Mouse (Mus musculus): ENCODE results near the gene Usp39. TPM values are rescaled to one million over a fixed set of nuclear protein-coding genes. Genes with fewer than 3 reads are reported as not detected.

The Usp39 gene
- polyA plus RNA-seq, 1 experiment = 14.8 TPM

GRCm38 (mm10) chr6:72364985-72365384 lies 20.0 kb upstream of the Usp39 start:
- Histone ChIP-seq H3K36me3 (ENCODE audit: control insufficient read depth, insufficient read depth, low read length) (peaks cover 9% of the 10 kb centered on the region), H3K27ac (ENCODE audit: insufficient read depth, low read length) (no peak overlapping the region), H3K27me3 (ENCODE audit: control insufficient read depth, insufficient read depth, low read length) (no peaks in the 10 kb centered on the region), H3K4me1 (ENCODE audit: control insufficient read depth, insufficient read depth, insufficient read length) (peaks cover 4% of the 10 kb centered on the region; the same call in 1 of the 2 replicates), H3K4me3 (ENCODE audit: extremely low read depth, insufficient read depth, insufficient read length) (no peak overlapping the region)
- TF ChIP-seq CTCF (IDR thresholded peaks at IDR 0.05; ENCODE audit: extremely low read depth, insufficient read depth, insufficient read length, insufficient replicate concordance) = no peak
- TF ChIP-seq POLR2A (IDR thresholded peaks at IDR 0.05; ENCODE audit: low read depth, low read length) = no peak
- 64% methylated on average over 6 of the region's 6 CpGs for WGBS
- no peak for DNase-seq (ENCODE audit: low read depth in 1 of 2, low spot score in 2 of 2)

- TF ChIP-seq CTCF (IDR thresholded peaks at IDR 0.05; ENCODE audit: extremely low read depth, insufficient read depth, insufficient read length, insufficient replicate concordance) (no peak; the same call in 1 of the 2 replicates), POLR2A (IDR thresholded peaks at IDR 0.05; ENCODE audit: low read depth, low read length) (no peak)
- no peak overlapping the region for H3K4me3 ChIP-seq (ENCODE audit: extremely low read depth, insufficient read depth, insufficient read length)
- no peak overlapping the region for H3K27ac ChIP-seq (ENCODE audit: insufficient read depth, low read length)
- H3K4me1 ChIP-seq (ENCODE audit: control insufficient read depth, insufficient read depth, insufficient read length) = peaks cover 4% of the 10 kb centered on the region; the same call in 1 of the 2 replicates
- WGBS = 44% methylated on average over 7 of the region's 7 CpGs
- peaks cover 14% of the 10 kb centered on the region for H3K36me3 ChIP-seq (ENCODE audit: control insufficient read depth, insufficient read depth, low read length)
- H3K27me3 ChIP-seq (ENCODE audit: control insufficient read depth, insufficient read depth, low read length) = no peaks in the 10 kb centered on the region
- DNase-seq (ENCODE audit: low read depth in 1 of 2, low spot score in 2 of 2) = no peak
Measured at GRCm38 (mm10) chr6:72364009-72364408, 19.0 kb upstream of the Usp39 start.

GRCm38 (mm10) chr6:72362132-72363028 lies 17.4 kb upstream of the Usp39 start:
- TF ChIP-seq POLR2A (IDR thresholded peaks at IDR 0.05; ENCODE audit: low read depth, low read length) = peak; percentile 71
- no peak; the same call in 1 of the 2 replicates for TF ChIP-seq CTCF (IDR thresholded peaks at IDR 0.05; ENCODE audit: extremely low read depth, insufficient read depth, insufficient read length, insufficient replicate concordance)
- peaks cover 15% of the 10 kb centered on the region for H3K36me3 ChIP-seq (ENCODE audit: control insufficient read depth, insufficient read depth, low read length)
- peak overlapping the region; percentile 98 for H3K4me3 ChIP-seq (ENCODE audit: extremely low read depth, insufficient read depth, insufficient read length)
- H3K27me3 ChIP-seq (ENCODE audit: control insufficient read depth, insufficient read depth, low read length) = no peaks in the 10 kb centered on the region
- under 1% methylated on average over 42 of the region's 42 CpGs for WGBS
- H3K4me1 ChIP-seq (ENCODE audit: control insufficient read depth, insufficient read depth, insufficient read length) = peaks cover 4% of the 10 kb centered on the region; the same call in 1 of the 2 replicates
- DNase-seq (ENCODE audit: low read depth in 1 of 2, low spot score in 2 of 2) = peak; percentile 96 to 97
- peak overlapping the region; percentile 89 for H3K27ac ChIP-seq (ENCODE audit: insufficient read depth, low read length)

GRCm38 (mm10) chr6:72361121-72361551 lies 16.2 kb upstream of the Usp39 start:
- WGBS = 56% methylated on average over 5 of the region's 5 CpGs
- Histone ChIP-seq H3K4me1 (ENCODE audit: control insufficient read depth, insufficient read depth, insufficient read length) (peaks cover 4% of the 10 kb centered on the region; the same call in 1 of the 2 replicates), H3K36me3 (ENCODE audit: control insufficient read depth, insufficient read depth, low read length) (peaks cover 15% of the 10 kb centered on the region), H3K27ac (ENCODE audit: insufficient read depth, low read length) (no peak overlapping the region), H3K27me3 (ENCODE audit: control insufficient read depth, insufficient read depth, low read length) (no peaks in the 10 kb centered on the region), H3K4me3 (ENCODE audit: extremely low read depth, insufficient read depth, insufficient read length) (peak overlapping the region; percentile 24; the same call in 1 of the 2 replicates)
- no peak for DNase-seq (ENCODE audit: low read depth in 1 of 2, low spot score in 2 of 2)
- TF ChIP-seq POLR2A (IDR thresholded peaks at IDR 0.05; ENCODE audit: low read depth, low read length) (no peak), CTCF (IDR thresholded peaks at IDR 0.05; ENCODE audit: extremely low read depth, insufficient read depth, insufficient read length, insufficient replicate concordance) (no peak)

GRCm38 (mm10) chr6:72360599-72360935 lies 15.6 kb upstream of the Usp39 start:
- Histone ChIP-seq H3K27ac (ENCODE audit: insufficient read depth, low read length) (no peak overlapping the region), H3K4me3 (ENCODE audit: extremely low read depth, insufficient read depth, insufficient read length) (no peak overlapping the region), H3K27me3 (ENCODE audit: control insufficient read depth, insufficient read depth, low read length) (no peaks in the 10 kb centered on the region), H3K36me3 (ENCODE audit: control insufficient read depth, insufficient read depth, low read length) (peaks cover 15% of the 10 kb centered on the region), H3K4me1 (ENCODE audit: control insufficient read depth, insufficient read depth, insufficient read length) (peaks cover 6% of the 10 kb centered on the region; the same call in 1 of the 2 replicates)
- 92% methylated on average over 7 of the region's 7 CpGs for WGBS
- TF ChIP-seq POLR2A (IDR thresholded peaks at IDR 0.05; ENCODE audit: low read depth, low read length) = no peak
- no peak for TF ChIP-seq CTCF (IDR thresholded peaks at IDR 0.05; ENCODE audit: extremely low read depth, insufficient read depth, insufficient read length, insufficient replicate concordance)
- DNase-seq (ENCODE audit: low read depth in 1 of 2, low spot score in 2 of 2) = no peak

GRCm38 (mm10) chr6:72359891-72360598 lies 15.1 kb upstream of the Usp39 start:
- Histone ChIP-seq H3K4me3 (ENCODE audit: extremely low read depth, insufficient read depth, insufficient read length) (no peak overlapping the region), H3K27ac (ENCODE audit: insufficient read depth, low read length) (no peak overlapping the region)
- TF ChIP-seq POLR2A (IDR thresholded peaks at IDR 0.05; ENCODE audit: low read depth, low read length) = no peak
- TF ChIP-seq CTCF (IDR thresholded peaks at IDR 0.05; ENCODE audit: extremely low read depth, insufficient read depth, insufficient read length, insufficient replicate concordance) = no peak

More at GRCm38 (mm10) chr6:72359891-72360598, 15.1 kb upstream of the Usp39 start:
- peaks cover 15% of the 10 kb centered on the region for H3K36me3 ChIP-seq (ENCODE audit: control insufficient read depth, insufficient read depth, low read length)
- 93% methylated on average over 11 of the region's 11 CpGs for WGBS
- H3K4me1 ChIP-seq (ENCODE audit: control insufficient read depth, insufficient read depth, insufficient read length) = peaks cover 7% of the 10 kb centered on the region; the same call in 1 of the 2 replicates
- H3K27me3 ChIP-seq (ENCODE audit: control insufficient read depth, insufficient read depth, low read length) = peaks cover 3% of the 10 kb centered on the region; the same call in 1 of the 2 replicates
- no peak for DNase-seq (ENCODE audit: low read depth in 1 of 2, low spot score in 2 of 2)

Data from spleen, adult 2 months (tissue).